Comparison of ENCODE assay signal across 10 mouse cellular contexts in genomic region chr2:38338348-38338932, GRCm38 (mm10). TPM values are rescaled to one million over a fixed set of nuclear protein-coding genes. Genes with fewer than 3 reads are reported as not detected.
DNase-seq lines count a peak whose midpoint lies in the region; ATAC-seq lines count a peak whose summit lies in the region.
"Had no signal": no experiment of that assay in that cellular context is flagged by ENCODE, and none has a peak within 500 bp of the region (broad histone marks: within the 10 kb centered on the region; RNA-seq: fewer than 3 reads in every experiment).

No protein-coding gene starts in this region.

- H3K9ac ChIP-seq in liver, embryonic 11.5 days (ENCODE audit: low read depth, low read length): no peak overlapping the region
- H3K9ac ChIP-seq in limb, embryonic 12.5 days (replicated peaks): 0 out of 2 replicates have a peak overlapping the region, but pooled peaks have one; percentile 75
- H3K9ac ChIP-seq in neural tube, embryonic 15.5 days (replicated peaks): no peak overlapping the region

- 2% methylated on average over 5 of the region's 5 CpGs for WGBS in liver, embryonic 11.5 days
- WGBS in forebrain, embryonic 10.5 days: under 1% methylated on average over 5 of the region's 5 CpGs
- WGBS in limb, embryonic 12.5 days: 2% methylated on average over 5 of the region's 5 CpGs
- WGBS in neural tube, embryonic 15.5 days: under 1% methylated on average over 5 of the region's 5 CpGs

- H3K36me3 ChIP-seq in liver, embryonic 11.5 days (ENCODE audit: control insufficient read depth, insufficient read depth, low read length): no peaks in the 10 kb centered on the region
- no peaks in the 10 kb centered on the region for H3K36me3 ChIP-seq in forebrain, embryonic 10.5 days (replicated peaks)
- H3K36me3 ChIP-seq in limb, embryonic 12.5 days: no peaks in the 10 kb centered on the region
- no peaks in the 10 kb centered on the region for H3K36me3 ChIP-seq in neural tube, embryonic 15.5 days

- H3K27ac ChIP-seq in liver, embryonic 11.5 days (ENCODE audit: low read depth, low read length): no peak overlapping the region
- H3K27ac ChIP-seq in forebrain, embryonic 10.5 days: peak overlapping the region; percentile 96
- H3K27ac ChIP-seq in limb, embryonic 12.5 days: no peak overlapping the region
- H3K27ac ChIP-seq in neural tube, embryonic 15.5 days (replicated peaks): no peak overlapping the region

- no peaks in the 10 kb centered on the region for H3K9me3 ChIP-seq in liver, embryonic 11.5 days (ENCODE audit: control insufficient read depth, low read length)
- no peaks in the 10 kb centered on the region for H3K9me3 ChIP-seq in forebrain, embryonic 10.5 days
- no peaks in the 10 kb centered on the region for H3K9me3 ChIP-seq in limb, embryonic 12.5 days
- no peaks in the 10 kb centered on the region for H3K9me3 ChIP-seq in neural tube, embryonic 15.5 days (replicated peaks)

- DNase-seq in liver, embryonic 11.5 days (ENCODE audit: low spot score): no peak
- no peak for DNase-seq in liver
- DNase-seq in forebrain, embryonic 10.5 days (ENCODE audit: extremely low spot score, low spot score): peak; percentile 23
- DNase-seq in urinary bladder, adult 2 months (ENCODE audit: low spot score): no peak
- no peak for DNase-seq in right cerebral cortex, postnatal 36 days (ENCODE audit: low spot score in 2 of 2)
- DNase-seq: layer of hippocampus, adult 9-11 months; thymus, postnatal 25 days had no signal

- H3K4me1 ChIP-seq in liver, embryonic 11.5 days (replicated peaks; ENCODE audit: control insufficient read depth, insufficient read depth, low read length): peaks cover 3% of the 10 kb centered on the region; the same call in 1 of the 2 replicates
- peaks cover 83% of the 10 kb centered on the region for H3K4me1 ChIP-seq in forebrain, embryonic 10.5 days
- peaks cover 24% of the 10 kb centered on the region for H3K4me1 ChIP-seq in limb, embryonic 12.5 days (replicated peaks)
- H3K4me1 ChIP-seq in neural tube, embryonic 15.5 days: peaks cover 10% of the 10 kb centered on the region

- peaks cover 95% of the 10 kb centered on the region for H3K27me3 ChIP-seq in liver, embryonic 11.5 days (replicated peaks; ENCODE audit: control insufficient read depth, insufficient read depth, low read length)
- H3K27me3 ChIP-seq in forebrain, embryonic 10.5 days (ENCODE audit: poor library complexity, severe bottlenecking): peaks cover 98% of the 10 kb centered on the region
- peaks cover 78% of the 10 kb centered on the region for H3K27me3 ChIP-seq in limb, embryonic 12.5 days
- H3K27me3 ChIP-seq in neural tube, embryonic 15.5 days (replicated peaks): peaks cover 93% of the 10 kb centered on the region

- peak overlapping the region; percentile 48; the same call in 1 of the 2 replicates for H3K4me3 ChIP-seq in liver, embryonic 11.5 days (ENCODE audit: low read depth, low read length)
- H3K4me3 ChIP-seq in forebrain, embryonic 10.5 days: peak overlapping the region; percentile 68
- peak overlapping the region; percentile 57 for H3K4me3 ChIP-seq in limb, embryonic 12.5 days (replicated peaks)
- peak overlapping the region; percentile 36 for H3K4me3 ChIP-seq in neural tube, embryonic 15.5 days (replicated peaks)

- peak overlapping the region; percentile 54 for H3K4me2 ChIP-seq in liver, embryonic 11.5 days
- peak overlapping the region; percentile 99 for H3K4me2 ChIP-seq in limb, embryonic 12.5 days
- peak overlapping the region; percentile 71 for H3K4me2 ChIP-seq in neural tube, embryonic 15.5 days

- no peak for ATAC-seq in liver, embryonic 11.5 days (replicated peaks; ENCODE audit: low FRiP score)
- no peak for ATAC-seq in limb, embryonic 12.5 days (ENCODE audit: insufficient number of reproducible peaks, insufficient read depth, low FRiP score, low TSS enrichment, low read depth)
- no peak for ATAC-seq in neural tube, embryonic 15.5 days (ENCODE audit: low FRiP score)
- no peak for ATAC-seq in cerebellum, adult (ENCODE audit: insufficient number of reproducible peaks, low FRiP score, low TSS enrichment)

RNA-seq across cellular contexts. Expression of gene Lhx2, which starts 0.6 kb away (rescaled TPM):
- polyA plus RNA-seq in liver, embryonic 11.5 days (2014; fragmentation: Nextera tagmentation; extraction: Ambion mirVana): 10.5 and 11.0 TPM in 2 replicates
- polyA plus RNA-seq in forebrain, embryonic 10.5 days (2016; fragmentation: Nextera tagmentation; extraction: Ambion mirVana): 108 and 115 TPM in 2 replicates
- polyA plus RNA-seq in limb, embryonic 12.5 days (2016; fragmentation: Nextera tagmentation; extraction: Ambion mirVana): 36.9 and 42.7 TPM in 2 replicates
- polyA plus RNA-seq in neural tube, embryonic 15.5 days (2015; fragmentation: Nextera tagmentation; extraction: Ambion mirVana): 1.6 and 3.0 TPM in 2 replicates
- polyA plus RNA-seq in urinary bladder, adult 2 months (2012; rRNA removed): 0.12 TPM in 1 of 2 replicates, not detected in the other

RNA-seq across cellular contexts. Expression of gene Dennd1a, which starts 51.2 kb away (rescaled TPM):
- polyA plus RNA-seq in liver, embryonic 11.5 days (2014; fragmentation: Nextera tagmentation; extraction: Ambion mirVana): 10.6 and 11.8 TPM in 2 replicates
- 15.5 and 17.3 TPM in 2 replicates for polyA plus RNA-seq in forebrain, embryonic 10.5 days (2016; fragmentation: Nextera tagmentation; extraction: Ambion mirVana)
- polyA plus RNA-seq in limb, embryonic 12.5 days (2016; fragmentation: Nextera tagmentation; extraction: Ambion mirVana): 22.6 and 24.9 TPM in 2 replicates
- polyA plus RNA-seq in neural tube, embryonic 15.5 days (2015; fragmentation: Nextera tagmentation; extraction: Ambion mirVana): 17.0 and 17.8 TPM in 2 replicates
- 7.2 and 13.8 TPM in 2 replicates for polyA plus RNA-seq in urinary bladder, adult 2 months (2012; rRNA removed)
